11 mouse cellular contexts compared by ENCODE assay signal in the genomic region with DNA sequence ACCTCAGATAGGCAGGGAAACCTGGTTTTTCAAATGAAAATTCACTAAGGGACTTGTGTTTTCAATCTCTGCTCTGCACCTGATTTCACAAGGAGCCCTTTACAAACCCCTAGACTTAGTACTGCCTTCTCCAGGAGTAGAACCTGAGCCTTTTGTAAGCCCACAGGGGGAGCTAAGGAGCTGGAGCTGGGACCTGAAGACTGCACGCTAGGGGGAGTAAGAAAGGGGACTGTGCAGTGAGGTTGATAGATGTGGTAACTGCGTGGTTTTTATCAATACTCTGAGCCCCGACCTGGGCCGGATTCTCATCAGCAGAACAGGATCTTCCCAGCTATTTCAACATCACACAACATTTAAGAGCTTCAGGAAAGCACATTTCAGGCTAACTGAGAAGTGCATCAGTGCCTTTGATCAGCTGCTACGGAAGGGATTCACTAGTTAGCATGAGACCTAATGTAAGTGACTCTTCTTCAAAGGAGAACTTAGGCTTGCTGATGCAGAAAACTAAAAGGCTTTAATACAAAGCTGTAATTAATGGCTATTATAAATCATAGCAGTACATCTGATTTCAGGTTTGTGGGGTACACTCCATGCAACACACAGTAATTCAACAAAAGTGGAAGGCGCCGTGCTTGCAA.
A peak's percentile ranks its signal among the peaks of the same experiment; 100 is the strongest.
DNase-seq lines count a peak whose midpoint lies in the region; ATAC-seq and TF ChIP-seq lines count a peak whose summit lies in the region.
"Had no signal": no experiment of that assay in that cellular context is flagged by ENCODE, and none has a peak within 500 bp of the region (broad histone marks: within the 10 kb centered on the region; RNA-seq: fewer than 3 reads in every experiment).

No protein-coding gene starts in this region.

- ATAC-seq in forebrain, postnatal 0 days: no peak
- no peak for ATAC-seq in forebrain, embryonic 13.5 days

- no peak overlapping the region for H3K27ac ChIP-seq in forebrain, postnatal 0 days (ENCODE audit: low read depth, low read length)
- no peak overlapping the region for H3K27ac ChIP-seq in forebrain, embryonic 13.5 days
- H3K27ac ChIP-seq in CH12.LX (ENCODE audit: insufficient read depth, low read depth): no peak overlapping the region
- H3K27ac ChIP-seq: embryonic facial prominence, embryonic 15.5 days; hindbrain, embryonic 15.5 days; limb, embryonic 15.5 days had no signal

- H3K4me3 ChIP-seq in forebrain, postnatal 0 days (ENCODE audit: low read depth, low read length): no peak overlapping the region
- H3K4me3 ChIP-seq in forebrain, embryonic 13.5 days: no peak overlapping the region
- H3K4me3 ChIP-seq in CH12.LX (replicated peaks in 1 of 3; ENCODE audit: low read depth in 2 of 3, low read length in 2 of 3, poor library complexity in 1 of 3): no peak overlapping the region
- H3K4me3 ChIP-seq: embryonic facial prominence, embryonic 15.5 days; hindbrain, embryonic 15.5 days; limb, embryonic 15.5 days had no signal

- peak; percentile 63 for TF ChIP-seq RAD21 in CH12.LX (IDR thresholded peaks at IDR 0.05; ENCODE audit: low read depth, low read length)

- no peak overlapping the region for H3K9ac ChIP-seq in forebrain, postnatal 0 days
- no peak overlapping the region for H3K9ac ChIP-seq in forebrain, embryonic 13.5 days
- no peak overlapping the region for H3K9ac ChIP-seq in CH12.LX (ENCODE audit: insufficient read depth, low read depth)
- H3K9ac ChIP-seq: embryonic facial prominence, embryonic 15.5 days; hindbrain, embryonic 15.5 days; limb, embryonic 15.5 days had no signal

- TF ChIP-seq CTCF in forebrain, postnatal 0 days (IDR thresholded peaks at IDR 0.05; ENCODE audit: low read depth): peak; percentile 43; the same call in 1 of the 2 replicates
- peak; percentile 28 to 99; a peak in 3 of 4 replicates for TF ChIP-seq CTCF in CH12.LX (conservative IDR thresholded peaks at IDR 0.05 in 1 of 2, IDR thresholded peaks at IDR 0.05 in 1 of 2; ENCODE audit: low read depth in 2 of 2, low read length in 2 of 2)

- no peak for TF ChIP-seq POLR2A in CH12.LX (IDR thresholded peaks at IDR 0.05; ENCODE audit: low read depth, low read length)

- H3K9me3 ChIP-seq in forebrain, postnatal 0 days (ENCODE audit: low read length): no peaks in the 10 kb centered on the region
- no peaks in the 10 kb centered on the region for H3K9me3 ChIP-seq in forebrain, embryonic 13.5 days (replicated peaks)
- no peaks in the 10 kb centered on the region for H3K9me3 ChIP-seq in CH12.LX (replicated peaks; ENCODE audit: low read length)
- H3K9me3 ChIP-seq: embryonic facial prominence, embryonic 15.5 days; hindbrain, embryonic 15.5 days; limb, embryonic 15.5 days had no signal

- no peaks in the 10 kb centered on the region for H3K4me1 ChIP-seq in forebrain, postnatal 0 days (ENCODE audit: insufficient read depth)
- no peaks in the 10 kb centered on the region for H3K4me1 ChIP-seq in forebrain, embryonic 13.5 days
- H3K4me1 ChIP-seq in CH12.LX (ENCODE audit: control insufficient read depth in 1 of 2, insufficient read depth in 2 of 2): peaks cover 0 to 23% of the 10 kb centered on the region in 2 experiments; a peak in 2 of 4 replicates
- H3K4me1 ChIP-seq: embryonic facial prominence, embryonic 15.5 days; hindbrain, embryonic 15.5 days had no signal

- no peak for DNase-seq in forebrain, postnatal 0 days
- DNase-seq in CH12.LX (ENCODE audit: extremely low read depth): peak; percentile 68
- peak; percentile 31 for DNase-seq in embryo, embryonic 10.5 days (ENCODE audit: low spot score)
- DNase-seq in naive thymus-derived CD4-positive, alpha-beta T cell, adult 2 months (ENCODE audit: low read depth): peak; percentile 82
- DNase-seq in cerebellum, postnatal 36 days: no peak
- DNase-seq in frontal cortex, postnatal 14 days (ENCODE audit: low spot score in 2 of 2): no peak
- no peak for DNase-seq in urinary bladder, adult 2 months (ENCODE audit: low spot score)

- dilution Hi-C loops in CH12.LX (cut with MboI; ENCODE audit: extremely low pct_ligation_motif_present, extremely low pct_unique_long_range_greater_than_20kb, low sequenced_read_pairs): no loop called here

- H3K4me2 ChIP-seq in forebrain, postnatal 0 days (ENCODE audit: low read depth): no peak overlapping the region
- H3K4me2 ChIP-seq in forebrain, embryonic 13.5 days: no peak overlapping the region
- H3K4me2 ChIP-seq in CH12.LX (ENCODE audit: insufficient read depth, low read depth, poor library complexity, severe bottlenecking): no peak overlapping the region
- H3K4me2 ChIP-seq: embryonic facial prominence, embryonic 15.5 days; hindbrain, embryonic 15.5 days; limb, embryonic 15.5 days had no signal

- TF ChIP-seq EP300 in CH12.LX (IDR thresholded peaks at IDR 0.05; ENCODE audit: low read length): no peak

- in situ Hi-C loops in CH12.LX (cut with MboI; ENCODE audit: low pct_ligation_motif_present, low pct_unique_long_range_greater_than_20kb, low sequenced_read_pairs): no loop called here

- H3K36me3 ChIP-seq in forebrain, postnatal 0 days (ENCODE audit: insufficient read depth): no peaks in the 10 kb centered on the region
- no peaks in the 10 kb centered on the region for H3K36me3 ChIP-seq in forebrain, embryonic 13.5 days (ENCODE audit: poor library complexity, severe bottlenecking)
- peaks cover 0 to 6% of the 10 kb centered on the region in 2 experiments for H3K36me3 ChIP-seq in CH12.LX (replicated peaks in 1 of 2; ENCODE audit: control insufficient read depth in 1 of 2, insufficient read depth in 1 of 2, low read length in 1 of 2)
- H3K36me3 ChIP-seq: embryonic facial prominence, embryonic 15.5 days; hindbrain, embryonic 15.5 days; limb, embryonic 15.5 days had no signal

- no peaks in the 10 kb centered on the region for H3K79me2 ChIP-seq in CH12.LX (replicated peaks; ENCODE audit: control insufficient read depth, extremely low read depth, insufficient read depth, poor library complexity, severe bottlenecking)

- no peaks in the 10 kb centered on the region for H3K27me3 ChIP-seq in forebrain, postnatal 0 days (ENCODE audit: insufficient read depth, low read length)
- no peaks in the 10 kb centered on the region for H3K27me3 ChIP-seq in forebrain, embryonic 13.5 days
- no peaks in the 10 kb centered on the region for H3K27me3 ChIP-seq in CH12.LX (replicated peaks)
- H3K27me3 ChIP-seq: embryonic facial prominence, embryonic 15.5 days; hindbrain, embryonic 15.5 days; limb, embryonic 15.5 days had no signal

- 55% methylated on average over 7 of the region's 7 CpGs for WGBS in forebrain, postnatal 0 days
- 61% methylated on average over 7 of the region's 7 CpGs for WGBS in forebrain, embryonic 13.5 days

TF ChIP-seq in CH12.LX, 34 proteins besides CTCF, POLR2A, EP300 and RAD21:
- TF ChIP-seq SMC3 (IDR thresholded peaks at IDR 0.05; ENCODE audit: low read depth, low read length) (peak; percentile 82), SIN3A (IDR thresholded peaks at IDR 0.05; ENCODE audit: low read length) (no peak)

Comparison
In these comparisons a context has a peak if more than half of its experiments do, and no peak if none do; other contexts are left out.
1. DNase-seq: peak in CH12.LX (single experiment), embryo, embryonic 10.5 days (single experiment) and naive thymus-derived CD4-positive, alpha-beta T cell, adult 2 months (single experiment); none in forebrain, postnatal 0 days (single experiment), cerebellum, postnatal 36 days (0 of 2), frontal cortex, postnatal 14 days (0 of 2) and urinary bladder, adult 2 months (single experiment).